Mouse (Mus musculus): Measurements from ENCODE around the gene Casd1. TPM values are rescaled to one million over a fixed set of nuclear protein-coding genes. Genes with fewer than 3 reads are reported as not detected.

The Casd1 gene
- total RNA-seq, 1 experiment: 12.5 TPM

DNA sequence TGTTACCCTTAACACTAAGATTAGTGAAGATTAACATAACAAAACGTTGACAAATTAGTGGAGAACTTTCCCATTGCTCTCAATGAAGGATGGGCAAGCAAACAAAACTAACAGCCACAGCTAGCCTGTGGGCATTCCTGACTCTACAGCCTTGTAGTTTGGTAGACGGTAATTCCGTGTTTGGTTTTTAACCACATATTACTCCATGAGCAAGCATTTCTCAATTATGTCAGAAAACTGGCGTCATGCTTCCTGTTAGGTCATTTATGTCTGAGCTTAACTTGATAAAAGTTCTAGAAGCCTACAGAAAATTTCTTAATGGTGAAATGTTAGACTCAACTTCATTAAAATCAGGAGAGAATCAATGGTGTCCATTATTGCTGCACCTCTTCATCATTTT, 11.2 kb downstream of the Casd1 start:
- no peak for TF ChIP-seq MAFK (IDR thresholded peaks at IDR 0.05; ENCODE audit: insufficient read depth, low read depth, low read length)
- TF ChIP-seq HCFC1 (IDR thresholded peaks at IDR 0.05; ENCODE audit: borderline replicate concordance, insufficient read depth, low read length): no peak
- no peak for TF ChIP-seq ZC3H11A (IDR thresholded peaks at IDR 0.05; ENCODE audit: borderline replicate concordance, low read depth, low read length)
- TF ChIP-seq ZNF384 (IDR thresholded peaks at IDR 0.05; ENCODE audit: low read depth, low read length): no peak
- TF ChIP-seq CHD2 (IDR thresholded peaks at IDR 0.05; ENCODE audit: low read depth, low read length): no peak

DNA sequence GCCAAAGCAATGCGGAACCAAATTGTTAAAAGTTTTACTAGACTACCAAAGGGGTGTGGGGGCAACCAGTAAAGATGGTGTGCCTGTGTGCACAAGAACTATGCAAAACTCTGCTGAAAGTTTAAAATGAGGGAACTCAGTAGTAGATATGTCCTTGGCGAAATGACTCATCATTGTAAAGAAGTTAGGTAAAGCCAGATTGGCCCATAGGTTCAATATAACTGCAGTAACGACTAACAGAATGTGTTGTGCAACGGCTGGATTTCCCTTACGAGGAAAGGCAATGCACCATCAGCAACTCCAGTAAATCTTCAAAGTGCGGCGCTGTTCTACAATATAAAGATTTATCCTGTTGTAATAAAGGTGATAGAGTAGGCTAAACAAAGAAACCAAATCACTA, 11.8 kb downstream of the Casd1 start:
- Histone ChIP-seq H3K9me3 (ENCODE audit: control insufficient read depth, insufficient read depth, low read depth, low read length) (no peaks in the 10 kb centered on the region), H3K9ac (ENCODE audit: insufficient read depth, low read depth, low read length, poor library complexity, severe bottlenecking) (no peak overlapping the region), H3K4me1 (ENCODE audit: control insufficient read depth in 2 of 2, insufficient read depth in 2 of 2, low read length in 2 of 2, poor library complexity in 1 of 2) (no peaks in the 10 kb centered on the region), H3K4me3 (ENCODE audit: insufficient read depth in 1 of 2, low read depth in 1 of 2, low read length in 2 of 2, poor library complexity in 1 of 2, severe bottlenecking in 1 of 2) (no peak overlapping the region), H3K27ac (ENCODE audit: insufficient read depth, low read depth, low read length, poor library complexity, severe bottlenecking) (no peak overlapping the region), H3K36me3 (ENCODE audit: control insufficient read depth, insufficient read depth, low read length, poor library complexity, severe bottlenecking) (no peaks in the 10 kb centered on the region; the same call in 1 of the 2 replicates)
- in situ Hi-C loops (cut with MboI; ENCODE audit: low sequenced_read_pairs in 2 of 2, unreplicated experiment in 2 of 2): no loop called here
- no peak for TF ChIP-seq CHD2 (IDR thresholded peaks at IDR 0.05; ENCODE audit: low read depth, low read length)
- TF ChIP-seq ZNF384 (IDR thresholded peaks at IDR 0.05; ENCODE audit: low read depth, low read length): no peak
- no peak for TF ChIP-seq HCFC1 (IDR thresholded peaks at IDR 0.05; ENCODE audit: borderline replicate concordance, insufficient read depth, low read length)
- TF ChIP-seq ZC3H11A (IDR thresholded peaks at IDR 0.05; ENCODE audit: borderline replicate concordance, low read depth, low read length): no peak
- TF ChIP-seq MAFK (IDR thresholded peaks at IDR 0.05; ENCODE audit: insufficient read depth, low read depth, low read length): no peak
- no peak for DNase-seq (ENCODE audit: low read depth, low spot score)

More for the DNA sequence above, 11.2 kb downstream of the Casd1 start:
- Histone ChIP-seq H3K9me3 (ENCODE audit: control insufficient read depth, insufficient read depth, low read depth, low read length) (no peaks in the 10 kb centered on the region), H3K36me3 (ENCODE audit: control insufficient read depth, insufficient read depth, low read length, poor library complexity, severe bottlenecking) (no peaks in the 10 kb centered on the region; the same call in 1 of the 2 replicates), H3K4me1 (ENCODE audit: control insufficient read depth in 2 of 2, insufficient read depth in 2 of 2, low read length in 2 of 2, poor library complexity in 1 of 2) (no peaks in the 10 kb centered on the region), H3K9ac (ENCODE audit: insufficient read depth, low read depth, low read length, poor library complexity, severe bottlenecking) (no peak overlapping the region), H3K27ac (ENCODE audit: insufficient read depth, low read depth, low read length, poor library complexity, severe bottlenecking) (no peak overlapping the region), H3K4me3 (ENCODE audit: insufficient read depth in 1 of 2, low read depth in 1 of 2, low read length in 2 of 2, poor library complexity in 1 of 2, severe bottlenecking in 1 of 2) (no peak overlapping the region)
- DNase-seq (ENCODE audit: low read depth, low spot score): no peak
- in situ Hi-C loops (cut with MboI; ENCODE audit: low sequenced_read_pairs in 2 of 2, unreplicated experiment in 2 of 2): no loop called here

DNA sequence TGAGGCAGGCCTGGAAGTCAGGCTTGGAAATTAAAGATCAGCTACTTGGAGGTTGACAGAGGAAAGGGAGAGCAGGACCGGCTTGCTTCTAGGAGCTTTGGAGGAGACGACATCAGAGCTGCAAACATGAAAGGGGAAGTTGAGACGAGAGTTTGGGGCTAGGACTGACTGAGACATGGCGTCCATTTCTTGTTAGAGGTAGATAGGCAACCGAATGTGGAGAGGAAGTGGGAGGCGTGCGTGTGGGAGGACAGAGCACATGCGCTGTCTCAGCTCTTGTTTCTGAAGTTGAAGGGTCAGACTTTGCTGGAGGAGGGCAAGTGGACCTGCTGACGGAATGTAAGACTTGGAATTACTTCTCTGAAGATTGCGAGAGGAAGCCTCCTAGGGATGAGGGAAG, 17.3 kb downstream of the Casd1 start:
- H3K4me3 ChIP-seq (ENCODE audit: insufficient read depth in 1 of 2, low read depth in 1 of 2, low read length in 2 of 2, poor library complexity in 1 of 2, severe bottlenecking in 1 of 2): no peak overlapping the region
- no peak overlapping the region for H3K27ac ChIP-seq (ENCODE audit: insufficient read depth, low read depth, low read length, poor library complexity, severe bottlenecking)
- no peak for DNase-seq (ENCODE audit: low read depth, low spot score)
- no peak for TF ChIP-seq CHD2 (IDR thresholded peaks at IDR 0.05; ENCODE audit: low read depth, low read length)
- TF ChIP-seq ZC3H11A (IDR thresholded peaks at IDR 0.05; ENCODE audit: borderline replicate concordance, low read depth, low read length): no peak
- in situ Hi-C loops (cut with MboI; ENCODE audit: low sequenced_read_pairs in 2 of 2, unreplicated experiment in 2 of 2): no loop called here
- no peaks in the 10 kb centered on the region for H3K4me1 ChIP-seq (ENCODE audit: control insufficient read depth in 2 of 2, insufficient read depth in 2 of 2, low read length in 2 of 2, poor library complexity in 1 of 2)
- H3K9ac ChIP-seq (ENCODE audit: insufficient read depth, low read depth, low read length, poor library complexity, severe bottlenecking): no peak overlapping the region
- H3K36me3 ChIP-seq (ENCODE audit: control insufficient read depth, insufficient read depth, low read length, poor library complexity, severe bottlenecking): no peaks in the 10 kb centered on the region; the same call in 1 of the 2 replicates
- no peaks in the 10 kb centered on the region for H3K9me3 ChIP-seq (ENCODE audit: control insufficient read depth, insufficient read depth, low read depth, low read length)

DNA sequence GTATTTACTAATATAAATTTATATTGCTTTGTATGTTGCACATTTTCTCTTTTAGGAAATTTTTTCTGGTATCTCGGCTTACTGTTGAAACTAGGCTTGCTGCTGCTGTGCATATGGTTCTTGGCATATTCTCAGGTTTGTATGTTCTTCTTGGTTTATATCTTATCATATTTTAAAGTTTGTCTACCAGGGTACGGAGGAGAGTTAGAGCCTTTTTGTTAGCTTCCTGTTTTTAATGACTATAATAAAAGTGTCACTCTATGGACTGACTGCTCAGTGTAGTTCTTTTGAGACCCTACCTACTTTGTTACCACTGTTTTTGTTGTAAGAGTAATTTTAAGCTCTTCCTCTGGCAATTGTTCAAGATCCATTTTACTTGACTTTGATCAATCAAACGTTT, 30.8 kb downstream of the Casd1 start:
- H3K4me3 ChIP-seq (ENCODE audit: insufficient read depth in 1 of 2, low read depth in 1 of 2, low read length in 2 of 2, poor library complexity in 1 of 2, severe bottlenecking in 1 of 2): no peak overlapping the region

GRCm38 (mm10) chr6:4633189-4633588, 32.5 kb downstream of the Casd1 start:
- in situ Hi-C loops (cut with MboI; ENCODE audit: low sequenced_read_pairs in 2 of 2, unreplicated experiment in 2 of 2): no loop called here
- H3K36me3 ChIP-seq (ENCODE audit: control insufficient read depth, insufficient read depth, low read length, poor library complexity, severe bottlenecking): no peaks in the 10 kb centered on the region
- TF ChIP-seq MAFK (IDR thresholded peaks at IDR 0.05; ENCODE audit: insufficient read depth, low read depth, low read length) (no peak), HCFC1 (IDR thresholded peaks at IDR 0.05; ENCODE audit: borderline replicate concordance, insufficient read depth, low read length) (no peak), ZC3H11A (IDR thresholded peaks at IDR 0.05; ENCODE audit: borderline replicate concordance, low read depth, low read length) (no peak), CHD2 (IDR thresholded peaks at IDR 0.05; ENCODE audit: low read depth, low read length) (no peak), ZNF384 (IDR thresholded peaks at IDR 0.05; ENCODE audit: low read depth, low read length) (no peak)

More for the DNA sequence above, 30.8 kb downstream of the Casd1 start:
- no peaks in the 10 kb centered on the region for H3K4me1 ChIP-seq (ENCODE audit: control insufficient read depth in 2 of 2, insufficient read depth in 2 of 2, low read length in 2 of 2, poor library complexity in 1 of 2)
- H3K27ac ChIP-seq (ENCODE audit: insufficient read depth, low read depth, low read length, poor library complexity, severe bottlenecking): no peak overlapping the region
- H3K9me3 ChIP-seq (ENCODE audit: control insufficient read depth, insufficient read depth, low read depth, low read length): no peaks in the 10 kb centered on the region
- TF ChIP-seq MAFK (IDR thresholded peaks at IDR 0.05; ENCODE audit: insufficient read depth, low read depth, low read length) (no peak), ZNF384 (IDR thresholded peaks at IDR 0.05; ENCODE audit: low read depth, low read length) (no peak), ZC3H11A (IDR thresholded peaks at IDR 0.05; ENCODE audit: borderline replicate concordance, low read depth, low read length) (no peak), CHD2 (IDR thresholded peaks at IDR 0.05; ENCODE audit: low read depth, low read length) (no peak), HCFC1 (IDR thresholded peaks at IDR 0.05; ENCODE audit: borderline replicate concordance, insufficient read depth, low read length) (no peak)
- DNase-seq (ENCODE audit: low read depth, low spot score): no peak
- H3K9ac ChIP-seq (ENCODE audit: insufficient read depth, low read depth, low read length, poor library complexity, severe bottlenecking): no peak overlapping the region
- H3K36me3 ChIP-seq (ENCODE audit: control insufficient read depth, insufficient read depth, low read length, poor library complexity, severe bottlenecking): no peaks in the 10 kb centered on the region
- in situ Hi-C loops (cut with MboI; ENCODE audit: low sequenced_read_pairs in 2 of 2, unreplicated experiment in 2 of 2): no loop called here

More at GRCm38 (mm10) chr6:4633189-4633588, 32.5 kb downstream of the Casd1 start:
- DNase-seq (ENCODE audit: low read depth, low spot score): no peak
- Histone ChIP-seq H3K4me3 (ENCODE audit: insufficient read depth in 1 of 2, low read depth in 1 of 2, low read length in 2 of 2, poor library complexity in 1 of 2, severe bottlenecking in 1 of 2) (no peak overlapping the region), H3K9me3 (ENCODE audit: control insufficient read depth, insufficient read depth, low read depth, low read length) (no peaks in the 10 kb centered on the region), H3K9ac (ENCODE audit: insufficient read depth, low read depth, low read length, poor library complexity, severe bottlenecking) (no peak overlapping the region), H3K27ac (ENCODE audit: insufficient read depth, low read depth, low read length, poor library complexity, severe bottlenecking) (no peak overlapping the region), H3K4me1 (ENCODE audit: control insufficient read depth in 2 of 2, insufficient read depth in 2 of 2, low read length in 2 of 2, poor library complexity in 1 of 2) (no peaks in the 10 kb centered on the region)

Data from ES-E14 (cell line).